Comparison of ENCODE assay signal across 21 mouse cellular contexts in the genomic region with DNA sequence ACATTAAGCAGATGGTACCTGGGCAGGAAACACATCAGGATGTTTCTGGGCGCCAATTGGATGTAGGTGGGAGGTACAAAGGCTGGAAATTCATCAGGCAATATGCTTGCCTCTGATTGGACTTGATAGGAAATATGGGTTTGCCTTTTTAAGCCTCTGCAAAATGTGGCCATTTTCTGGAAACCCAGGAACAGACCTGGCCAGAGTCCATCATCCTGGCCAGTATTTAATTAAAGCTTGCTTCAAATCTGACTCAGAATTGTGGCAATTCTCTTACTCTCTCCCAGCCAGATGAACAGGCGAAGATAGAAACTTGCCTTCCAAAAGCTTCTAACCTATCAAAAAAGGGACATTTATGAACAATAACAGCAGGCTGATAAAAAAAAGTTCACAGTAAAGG.
DNase-seq lines count a peak whose midpoint lies in the region; ATAC-seq and TF ChIP-seq lines count a peak whose summit lies in the region.
"Had no signal": no experiment of that assay in that cellular context is flagged by ENCODE, and none has a peak within 500 bp of the region (broad histone marks: within the 10 kb centered on the region; RNA-seq: fewer than 3 reads in every experiment).

No protein-coding gene starts in this region.

- H3K4me1 ChIP-seq in liver, embryonic 11.5 days (replicated peaks; ENCODE audit: control insufficient read depth, insufficient read depth, low read length) = no peaks in the 10 kb centered on the region
- H3K4me1 ChIP-seq in liver, postnatal 0 days (ENCODE audit: insufficient read depth) = no peaks in the 10 kb centered on the region
- H3K4me1 ChIP-seq: embryonic facial prominence, embryonic 12.5 days; embryonic facial prominence, embryonic 15.5 days; forebrain, embryonic 12.5 days; forebrain, embryonic 15.5 days; hindbrain, embryonic 12.5 days; hindbrain, embryonic 15.5 days had no signal

- H3K9me3 ChIP-seq in liver, embryonic 11.5 days (ENCODE audit: control insufficient read depth, low read length) = no peaks in the 10 kb centered on the region
- H3K9me3 ChIP-seq in liver, postnatal 0 days (ENCODE audit: low read length) = no peaks in the 10 kb centered on the region
- H3K9me3 ChIP-seq: embryonic facial prominence, embryonic 12.5 days; embryonic facial prominence, embryonic 15.5 days; forebrain, embryonic 12.5 days; forebrain, embryonic 15.5 days; hindbrain, embryonic 12.5 days; hindbrain, embryonic 15.5 days had no signal

- 66% methylated on average over 2 of the region's 2 CpGs for WGBS in liver, embryonic 11.5 days
- 62% methylated on average over 2 of the region's 2 CpGs for WGBS in liver, postnatal 0 days (ENCODE audit: insufficient replicate concordance)

- no peak for TF ChIP-seq CTCF in liver, postnatal 0 days (IDR thresholded peaks at IDR 0.05; ENCODE audit: low read depth)

- no peaks in the 10 kb centered on the region for H3K27me3 ChIP-seq in liver, embryonic 11.5 days (replicated peaks; ENCODE audit: control insufficient read depth, insufficient read depth, low read length)
- no peaks in the 10 kb centered on the region for H3K27me3 ChIP-seq in liver, postnatal 0 days (ENCODE audit: insufficient read depth, low read length)
- H3K27me3 ChIP-seq: embryonic facial prominence, embryonic 12.5 days; embryonic facial prominence, embryonic 15.5 days; forebrain, embryonic 12.5 days; forebrain, embryonic 15.5 days; hindbrain, embryonic 12.5 days; hindbrain, embryonic 15.5 days; Patski had no signal

- no peaks in the 10 kb centered on the region for H3K36me3 ChIP-seq in liver, embryonic 11.5 days (ENCODE audit: control insufficient read depth, insufficient read depth, low read length)
- no peaks in the 10 kb centered on the region for H3K36me3 ChIP-seq in liver, postnatal 0 days (replicated peaks; ENCODE audit: insufficient read depth, low read length)
- H3K36me3 ChIP-seq: embryonic facial prominence, embryonic 12.5 days; embryonic facial prominence, embryonic 15.5 days; forebrain, embryonic 12.5 days; forebrain, embryonic 15.5 days; hindbrain, embryonic 12.5 days; hindbrain, embryonic 15.5 days had no signal

- no peak overlapping the region for H3K4me2 ChIP-seq in liver, embryonic 11.5 days
- no peak overlapping the region for H3K4me2 ChIP-seq in liver, postnatal 0 days (ENCODE audit: low read depth, low read length)
- H3K4me2 ChIP-seq: embryonic facial prominence, embryonic 12.5 days; embryonic facial prominence, embryonic 15.5 days; forebrain, embryonic 12.5 days; forebrain, embryonic 15.5 days; heart, embryonic 11.5 days; hindbrain, embryonic 12.5 days; hindbrain, embryonic 15.5 days had no signal

- ATAC-seq in cerebellum, adult (ENCODE audit: insufficient number of reproducible peaks, low FRiP score, low TSS enrichment) = 0 out of 2 replicates have a peak, but pooled peaks have one; percentile 26
- no peak for ATAC-seq in liver, embryonic 11.5 days (replicated peaks; ENCODE audit: low FRiP score)
- no peak for ATAC-seq in liver, postnatal 0 days
- ATAC-seq: forebrain, embryonic 15.5 days; intestine, postnatal 0 days; Patski had no signal

- TF ChIP-seq EP300 in liver, postnatal 0 days (IDR thresholded peaks at IDR 0.05; ENCODE audit: low read depth) = no peak

- no peak for DNase-seq in cerebellum, adult 8-10 months
- peak; percentile 28 to 59 for DNase-seq in cerebellum, postnatal 25 days
- no peak for DNase-seq in cerebellum, postnatal 14 days
- peak; percentile 5 for DNase-seq in liver, embryonic 11.5 days (ENCODE audit: low spot score)
- no peak for DNase-seq in liver, postnatal 0 days
- no peak for DNase-seq in ovary, postnatal 36 days (ENCODE audit: low spot score)
- DNase-seq in adrenal gland, postnatal 25 days = no peak
- DNase-seq: adrenal gland, adult 2 months; adrenal gland, postnatal 14 days; gastrocnemius, postnatal 25 days; kidney, adult 2 months had no signal

- no peak overlapping the region for H3K4me3 ChIP-seq in liver, embryonic 11.5 days (ENCODE audit: low read depth, low read length)
- no peak overlapping the region for H3K4me3 ChIP-seq in liver, postnatal 0 days (ENCODE audit: low read depth, low read length)
- H3K4me3 ChIP-seq: embryonic facial prominence, embryonic 12.5 days; embryonic facial prominence, embryonic 15.5 days; forebrain, embryonic 12.5 days; forebrain, embryonic 15.5 days; hindbrain, embryonic 12.5 days; hindbrain, embryonic 15.5 days had no signal

- no peak overlapping the region for H3K27ac ChIP-seq in liver, embryonic 11.5 days (ENCODE audit: low read depth, low read length)
- no peak overlapping the region for H3K27ac ChIP-seq in liver, postnatal 0 days (ENCODE audit: low read depth)
- H3K27ac ChIP-seq: embryonic facial prominence, embryonic 12.5 days; embryonic facial prominence, embryonic 15.5 days; forebrain, embryonic 12.5 days; forebrain, embryonic 15.5 days; hindbrain, embryonic 12.5 days; hindbrain, embryonic 15.5 days had no signal

- no peak overlapping the region for H3K9ac ChIP-seq in liver, embryonic 11.5 days (ENCODE audit: low read depth, low read length)
- no peak overlapping the region for H3K9ac ChIP-seq in liver, postnatal 0 days (replicated peaks)
- H3K9ac ChIP-seq: embryonic facial prominence, embryonic 12.5 days; embryonic facial prominence, embryonic 15.5 days; forebrain, embryonic 12.5 days; forebrain, embryonic 15.5 days; hindbrain, embryonic 12.5 days; hindbrain, embryonic 15.5 days had no signal

Comparison
In these comparisons a context has a peak if more than half of its experiments do, and no peak if none do; other contexts are left out.
1. DNase-seq: peak in cerebellum, postnatal 25 days (2 of 2) and liver, embryonic 11.5 days (single experiment); none in cerebellum, adult 8-10 months (single experiment), cerebellum, postnatal 14 days (0 of 2), liver, postnatal 0 days (single experiment), ovary, postnatal 36 days (single experiment) and adrenal gland, postnatal 25 days (single experiment).